Comparison of ENCODE assay signal across 26 mouse cellular contexts in genomic region chr13:69006091-69006490, GRCm38 (mm10). TPM values are rescaled to one million over a fixed set of nuclear protein-coding genes. Genes with fewer than 3 reads are reported as not detected.
A peak's percentile ranks its signal among the peaks of the same experiment; 100 is the strongest.
DNase-seq lines count a peak whose midpoint lies in the region; ATAC-seq and TF ChIP-seq lines count a peak whose summit lies in the region.
"Had no signal": no experiment of that assay in that cellular context is flagged by ENCODE, and none has a peak within 500 bp of the region (broad histone marks: within the 10 kb centered on the region; RNA-seq: fewer than 3 reads in every experiment).

No protein-coding gene starts in this region.

- TF ChIP-seq CTCF in forebrain, postnatal 0 days (IDR thresholded peaks at IDR 0.05; ENCODE audit: low read depth), result no peak
- TF ChIP-seq CTCF in layer of hippocampus, adult 2 months (conservative IDR thresholded peaks at IDR 0.05), result no peak

- WGBS in forebrain, postnatal 0 days, result 58% methylated on average over 4 of the region's 4 CpGs
- 83% methylated on average over 4 of the region's 4 CpGs for WGBS in forebrain, embryonic 13.5 days

- no peaks in the 10 kb centered on the region for H3K9me3 ChIP-seq in forebrain, postnatal 0 days (ENCODE audit: low read length)
- no peaks in the 10 kb centered on the region for H3K9me3 ChIP-seq in forebrain, embryonic 13.5 days (replicated peaks)
- H3K9me3 ChIP-seq: embryonic facial prominence, embryonic 12.5 days; heart, embryonic 15.5 days; liver, embryonic 15.5 days; neural tube, embryonic 12.5 days had no signal

- H3K4me2 ChIP-seq in forebrain, postnatal 0 days (ENCODE audit: low read depth), result no peak overlapping the region
- no peak overlapping the region for H3K4me2 ChIP-seq in forebrain, embryonic 13.5 days
- H3K4me2 ChIP-seq: embryonic facial prominence, embryonic 12.5 days; heart, embryonic 15.5 days; liver, embryonic 15.5 days; midbrain, embryonic 11.5 days; neural tube, embryonic 12.5 days had no signal

- peak; percentile 18 for DNase-seq in forebrain, postnatal 0 days
- DNase-seq in layer of hippocampus, adult 2 months (ENCODE audit: low spot score in 2 of 2), result peak; percentile 31 to 57
- DNase-seq in layer of hippocampus, adult 9-10 months (ENCODE audit: low spot score), result no peak
- DNase-seq in right cerebral cortex, adult 2 months (ENCODE audit: low spot score in 2 of 2), result peak; percentile 35 to 50
- DNase-seq in right cerebral cortex, postnatal 4 days, result no peak
- DNase-seq in telencephalon, adult 2 months (ENCODE audit: low read depth, low spot score), result peak; percentile 78
- no peak for DNase-seq in urinary bladder, postnatal 36 days (ENCODE audit: low spot score in 2 of 2)
- DNase-seq: adrenal gland, postnatal 25 days; gastrocnemius, postnatal 10 days; heart, adult 18-20 months; kidney, adult 18-20 months; kidney, postnatal 10 days; thymus, postnatal 25 days had no signal

- no peak overlapping the region for H3K4me3 ChIP-seq in forebrain, postnatal 0 days (ENCODE audit: low read depth, low read length)
- no peak overlapping the region for H3K4me3 ChIP-seq in forebrain, embryonic 13.5 days
- H3K4me3 ChIP-seq in layer of hippocampus, adult 2 months, result no peak overlapping the region
- H3K4me3 ChIP-seq: embryonic facial prominence, embryonic 12.5 days; erythroblast, embryonic 14.5 days; heart, embryonic 15.5 days; liver, embryonic 15.5 days; neural tube, embryonic 12.5 days had no signal

- H3K4me1 ChIP-seq in forebrain, postnatal 0 days (ENCODE audit: insufficient read depth), result no peaks in the 10 kb centered on the region
- H3K4me1 ChIP-seq in forebrain, embryonic 13.5 days, result no peaks in the 10 kb centered on the region
- H3K4me1 ChIP-seq: embryonic facial prominence, embryonic 12.5 days; heart, embryonic 15.5 days; liver, embryonic 15.5 days; neural tube, embryonic 12.5 days had no signal

- no peak; the same call in 1 of the 2 replicates for ATAC-seq in forebrain, postnatal 0 days
- no peak for ATAC-seq in forebrain, embryonic 13.5 days
- ATAC-seq: forebrain, embryonic 16.5 days; lung, postnatal 0 days had no signal

- no peaks in the 10 kb centered on the region for H3K36me3 ChIP-seq in forebrain, postnatal 0 days (ENCODE audit: insufficient read depth)
- no peaks in the 10 kb centered on the region for H3K36me3 ChIP-seq in forebrain, embryonic 13.5 days (ENCODE audit: poor library complexity, severe bottlenecking)
- H3K36me3 ChIP-seq: embryonic facial prominence, embryonic 12.5 days; heart, embryonic 15.5 days; liver, embryonic 15.5 days; neural tube, embryonic 12.5 days had no signal

- no peaks in the 10 kb centered on the region for H3K27me3 ChIP-seq in forebrain, postnatal 0 days (ENCODE audit: insufficient read depth, low read length)
- H3K27me3 ChIP-seq in forebrain, embryonic 13.5 days, result 0 out of 2 replicates have a peak, but pooled peaks cover under 1% of the 10 kb centered on the region
- H3K27me3 ChIP-seq: CH12.LX; embryonic facial prominence, embryonic 12.5 days; liver, embryonic 15.5 days; neural tube, embryonic 12.5 days had no signal

- no peak overlapping the region for H3K9ac ChIP-seq in forebrain, postnatal 0 days
- H3K9ac ChIP-seq in forebrain, embryonic 13.5 days, result no peak overlapping the region
- H3K9ac ChIP-seq: embryonic facial prominence, embryonic 12.5 days; heart, embryonic 15.5 days; liver, embryonic 15.5 days; neural tube, embryonic 12.5 days had no signal

- no peak overlapping the region for H3K27ac ChIP-seq in forebrain, postnatal 0 days (ENCODE audit: low read depth, low read length)
- H3K27ac ChIP-seq in forebrain, embryonic 13.5 days, result no peak overlapping the region
- peak overlapping the region; percentile 43; the same call in 1 of the 2 replicates for H3K27ac ChIP-seq in layer of hippocampus, adult 2 months
- H3K27ac ChIP-seq: embryonic facial prominence, embryonic 12.5 days; heart, embryonic 15.5 days; liver, embryonic 15.5 days; neural tube, embryonic 12.5 days; stomach, postnatal 0 days had no signal

RNA-seq across cellular contexts. Expression of gene Adcy2, which starts 6.8 kb away (rescaled TPM):
- total RNA-seq in forebrain, postnatal 0 days (2014; rRNA removed), result 28.5 and 32.8 TPM in 2 replicates
- polyA plus RNA-seq in forebrain, postnatal 0 days (2015; fragmentation: Nextera tagmentation; extraction: Ambion mirVana), result 9.2 and 11.3 TPM in 2 replicates
- 1.2 and 1.3 TPM in 2 replicates for polyA plus RNA-seq in forebrain, embryonic 13.5 days (2015; fragmentation: Nextera tagmentation; extraction: Ambion mirVana)
- total RNA-seq in layer of hippocampus, adult 2 months (2021), result 100 to 1,000 TPM; 116 TPM
- total RNA-seq: CH12.LX; hematopoietic stem cell, adult 5-6 weeks; MEL had no signal
- polyA plus RNA-seq: erythroblast, embryonic 14.5 days had no signal

Comparison
In these comparisons a context has a peak if more than half of its experiments do, and no peak if none do; other contexts are left out.
1. DNase-seq: peak in forebrain, postnatal 0 days (single experiment), layer of hippocampus, adult 2 months (2 of 2), right cerebral cortex, adult 2 months (2 of 2) and telencephalon, adult 2 months (single experiment); none in layer of hippocampus, adult 9-10 months (single experiment), right cerebral cortex, postnatal 4 days (single experiment) and urinary bladder, postnatal 36 days (0 of 2).